Mouse (Mus musculus): ENCODE results near the gene Mcpt2. TPM values are rescaled to one million over a fixed set of nuclear protein-coding genes. Genes with fewer than 3 reads are reported as not detected.
"Not testable (repeated sequence)": the region's sequence is repeated elsewhere in the genome, so short reads cannot be mapped to it uniquely, and the experiment has no call there.

The Mcpt2 gene
- not detected in 2 replicates for polyA plus RNA-seq (2011; ENCODE audit: insufficient read depth, insufficient read length, low read depth, missing spikeins)

DNA sequence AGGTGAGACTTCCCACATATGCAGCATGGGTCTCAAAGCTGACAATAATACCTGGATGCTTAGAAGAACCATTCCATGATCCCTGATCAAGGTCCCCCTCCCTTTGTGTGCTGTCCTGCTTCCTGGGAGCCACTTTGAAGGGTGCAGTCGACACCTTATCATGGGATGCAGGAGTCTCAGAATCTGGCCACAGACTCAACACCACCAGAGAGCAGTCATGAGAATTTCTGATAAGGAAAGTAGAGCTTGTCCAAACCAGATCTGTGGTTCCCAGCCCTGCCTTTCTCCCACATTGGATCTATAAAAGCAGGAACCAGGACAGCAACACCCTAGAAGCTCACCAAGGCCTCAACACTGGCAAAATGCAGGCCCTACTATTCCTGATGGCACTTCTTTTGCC, at the start of gene Mcpt2:
Gene Mcpt2, plus strand, starts transcription at position 250 of the 400 bp plus-strand sequence.
- not testable (repeated sequence) for H3K9me3 ChIP-seq (replicated peaks; ENCODE audit: control insufficient read depth, insufficient read depth, low read length, poor library complexity, severe bottlenecking); H3K9ac ChIP-seq (ENCODE audit: low read depth, poor library complexity, severe bottlenecking); H3K27me3 ChIP-seq (ENCODE audit: control insufficient read depth, insufficient read depth, low read length, poor library complexity, severe bottlenecking); H3K4me1 ChIP-seq (ENCODE audit: control insufficient read depth, insufficient read depth, low read length); H3K27ac ChIP-seq (ENCODE audit: insufficient read depth, low read length); H3K36me3 ChIP-seq (ENCODE audit: control insufficient read depth, insufficient read depth, low read length, poor library complexity, severe bottlenecking); H3K4me3 ChIP-seq (ENCODE audit: low read depth, low read length)

GRCm38 (mm10) chr14:56013147-56013546, 28.7 kb upstream of the Mcpt2 start:
- no peak for TF ChIP-seq CTCF (IDR thresholded peaks at IDR 0.05; ENCODE audit: low read depth, low read length)
- TF ChIP-seq EP300 (IDR thresholded peaks at IDR 0.05; ENCODE audit: insufficient read depth, low read depth, low read length), result no peak
- TF ChIP-seq POLR2A (IDR thresholded peaks at IDR 0.05; ENCODE audit: insufficient read depth, low read length), result no peak
- no peaks in the 10 kb centered on the region for H3K4me1 ChIP-seq (ENCODE audit: control insufficient read depth, insufficient read depth, low read length)
- no peak overlapping the region for H3K9ac ChIP-seq (ENCODE audit: low read depth, poor library complexity, severe bottlenecking)
- no peak overlapping the region for H3K4me3 ChIP-seq (ENCODE audit: low read depth, low read length)
- H3K36me3 ChIP-seq (ENCODE audit: control insufficient read depth, insufficient read depth, low read length, poor library complexity, severe bottlenecking), result no peaks in the 10 kb centered on the region
- H3K27me3 ChIP-seq (ENCODE audit: control insufficient read depth, insufficient read depth, low read length, poor library complexity, severe bottlenecking), result no peaks in the 10 kb centered on the region
- no peak overlapping the region for H3K27ac ChIP-seq (ENCODE audit: insufficient read depth, low read length)
- H3K9me3 ChIP-seq (replicated peaks; ENCODE audit: control insufficient read depth, insufficient read depth, low read length, poor library complexity, severe bottlenecking), result peaks cover 4% of the 10 kb centered on the region

DNA sequence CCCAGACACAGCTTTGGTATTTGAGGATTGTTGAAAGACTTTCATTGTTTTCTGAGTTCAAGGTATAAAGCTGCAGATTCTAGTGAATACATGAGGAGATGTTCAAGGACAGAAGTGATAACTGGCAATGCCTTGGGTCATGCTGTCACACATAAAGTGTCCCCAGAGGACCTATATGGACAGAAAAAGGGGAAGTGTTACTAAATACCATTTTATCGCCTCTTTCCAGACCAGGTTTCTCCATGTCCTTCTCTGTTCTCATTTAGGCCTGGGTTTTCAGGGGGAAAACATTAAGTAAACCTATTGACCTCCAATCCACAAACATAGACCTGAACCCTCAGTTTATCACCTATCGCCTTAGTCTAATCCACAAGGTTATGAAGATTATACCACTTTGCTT, 27.9 kb upstream of the Mcpt2 start:
- Histone ChIP-seq H3K27ac (ENCODE audit: insufficient read depth, low read length) (no peak overlapping the region), H3K4me1 (ENCODE audit: control insufficient read depth, insufficient read depth, low read length) (no peaks in the 10 kb centered on the region), H3K27me3 (ENCODE audit: control insufficient read depth, insufficient read depth, low read length, poor library complexity, severe bottlenecking) (no peaks in the 10 kb centered on the region), H3K36me3 (ENCODE audit: control insufficient read depth, insufficient read depth, low read length, poor library complexity, severe bottlenecking) (no peaks in the 10 kb centered on the region), H3K9me3 (replicated peaks; ENCODE audit: control insufficient read depth, insufficient read depth, low read length, poor library complexity, severe bottlenecking) (no peaks in the 10 kb centered on the region), H3K4me3 (ENCODE audit: low read depth, low read length) (no peak overlapping the region), H3K9ac (ENCODE audit: low read depth, poor library complexity, severe bottlenecking) (no peak overlapping the region)
- TF ChIP-seq POLR2A (IDR thresholded peaks at IDR 0.05; ENCODE audit: insufficient read depth, low read length) (no peak), EP300 (IDR thresholded peaks at IDR 0.05; ENCODE audit: insufficient read depth, low read depth, low read length) (no peak), CTCF (IDR thresholded peaks at IDR 0.05; ENCODE audit: low read depth, low read length) (no peak)

GRCm38 (mm10) chr14:56017671-56018070, 24.2 kb upstream of the Mcpt2 start, which contains the start of gene Mcpt1:
TSS of gene Mcpt1 (plus strand) at chr14:56017971.
- H3K9me3 ChIP-seq (replicated peaks; ENCODE audit: control insufficient read depth, insufficient read depth, low read length, poor library complexity, severe bottlenecking); H3K36me3 ChIP-seq (ENCODE audit: control insufficient read depth, insufficient read depth, low read length, poor library complexity, severe bottlenecking); H3K4me3 ChIP-seq (ENCODE audit: low read depth, low read length); H3K9ac ChIP-seq (ENCODE audit: low read depth, poor library complexity, severe bottlenecking); H3K27me3 ChIP-seq (ENCODE audit: control insufficient read depth, insufficient read depth, low read length, poor library complexity, severe bottlenecking); H3K27ac ChIP-seq (ENCODE audit: insufficient read depth, low read length); H3K4me1 ChIP-seq (ENCODE audit: control insufficient read depth, insufficient read depth, low read length): not testable (repeated sequence)

DNA sequence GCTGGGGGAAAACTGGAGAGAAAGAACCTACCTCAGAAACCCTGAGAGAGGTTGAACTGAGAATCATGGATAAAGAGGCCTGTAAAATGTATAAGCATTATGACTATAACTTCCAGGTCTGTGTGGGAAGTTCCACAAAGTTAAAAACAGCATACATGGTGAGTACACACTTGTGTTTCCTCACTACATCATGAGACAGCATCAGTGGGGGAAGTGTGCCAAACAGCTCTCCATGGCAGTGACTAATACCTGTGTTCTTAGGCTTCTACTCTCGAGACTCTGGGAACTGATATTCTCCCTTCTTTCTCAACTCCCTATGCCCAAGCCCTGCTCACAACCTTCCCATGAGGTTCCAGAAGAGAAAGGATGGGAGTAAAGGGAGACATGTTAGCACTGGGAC, 22.4 kb upstream of the Mcpt2 start:
- Histone ChIP-seq H3K27ac (ENCODE audit: insufficient read depth, low read length) (no peak overlapping the region), H3K36me3 (ENCODE audit: control insufficient read depth, insufficient read depth, low read length, poor library complexity, severe bottlenecking) (no peaks in the 10 kb centered on the region), H3K9ac (ENCODE audit: low read depth, poor library complexity, severe bottlenecking) (no peak overlapping the region), H3K4me1 (ENCODE audit: control insufficient read depth, insufficient read depth, low read length) (no peaks in the 10 kb centered on the region), H3K4me3 (ENCODE audit: low read depth, low read length) (no peak overlapping the region), H3K27me3 (ENCODE audit: control insufficient read depth, insufficient read depth, low read length, poor library complexity, severe bottlenecking) (no peaks in the 10 kb centered on the region), H3K9me3 (replicated peaks; ENCODE audit: control insufficient read depth, insufficient read depth, low read length, poor library complexity, severe bottlenecking) (no peaks in the 10 kb centered on the region)
- no peak for TF ChIP-seq EP300 (IDR thresholded peaks at IDR 0.05; ENCODE audit: insufficient read depth, low read depth, low read length)
- no peak for TF ChIP-seq POLR2A (IDR thresholded peaks at IDR 0.05; ENCODE audit: insufficient read depth, low read length)
- no peak for TF ChIP-seq CTCF (IDR thresholded peaks at IDR 0.05; ENCODE audit: low read depth, low read length)

DNA sequence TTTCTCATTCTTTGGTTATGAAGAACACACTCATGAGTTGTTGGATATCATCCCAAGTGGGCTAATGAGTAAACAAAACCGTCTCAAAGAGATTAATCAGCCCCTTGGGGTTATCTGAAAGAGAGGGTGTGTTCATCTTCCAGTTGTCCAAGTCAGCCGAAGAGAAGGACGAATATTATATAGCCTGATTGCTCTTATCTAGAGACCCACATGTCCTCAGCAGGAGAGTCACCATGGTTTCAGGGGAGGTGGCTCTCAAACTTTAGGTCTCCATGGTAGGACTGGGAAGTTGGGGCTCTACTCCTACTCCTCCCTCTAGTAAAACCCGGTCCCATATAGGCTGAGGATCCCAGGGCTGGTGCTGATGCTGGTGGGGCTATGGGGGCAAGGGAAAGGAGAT, 20.5 kb upstream of the Mcpt2 start:
- not testable (repeated sequence) for H3K4me3 ChIP-seq (ENCODE audit: low read depth, low read length); H3K4me1 ChIP-seq (ENCODE audit: control insufficient read depth, insufficient read depth, low read length); H3K27me3 ChIP-seq (ENCODE audit: control insufficient read depth, insufficient read depth, low read length, poor library complexity, severe bottlenecking); H3K36me3 ChIP-seq (ENCODE audit: control insufficient read depth, insufficient read depth, low read length, poor library complexity, severe bottlenecking); H3K27ac ChIP-seq (ENCODE audit: insufficient read depth, low read length); H3K9me3 ChIP-seq (replicated peaks; ENCODE audit: control insufficient read depth, insufficient read depth, low read length, poor library complexity, severe bottlenecking); H3K9ac ChIP-seq (ENCODE audit: low read depth, poor library complexity, severe bottlenecking)

GRCm38 (mm10) chr14:56030395-56030794, 11.4 kb upstream of the Mcpt2 start, which contains the start of gene Mcpt9:
TSS of gene Mcpt9 (minus strand) at chr14:56030495.
- not testable (repeated sequence) for H3K9me3 ChIP-seq (replicated peaks; ENCODE audit: control insufficient read depth, insufficient read depth, low read length, poor library complexity, severe bottlenecking); H3K27ac ChIP-seq (ENCODE audit: insufficient read depth, low read length); H3K4me1 ChIP-seq (ENCODE audit: control insufficient read depth, insufficient read depth, low read length); H3K9ac ChIP-seq (ENCODE audit: low read depth, poor library complexity, severe bottlenecking); H3K4me3 ChIP-seq (ENCODE audit: low read depth, low read length); H3K27me3 ChIP-seq (ENCODE audit: control insufficient read depth, insufficient read depth, low read length, poor library complexity, severe bottlenecking); H3K36me3 ChIP-seq (ENCODE audit: control insufficient read depth, insufficient read depth, low read length, poor library complexity, severe bottlenecking)
